Mouse (Mus musculus): ENCODE data around the gene Ak5.

DNA sequence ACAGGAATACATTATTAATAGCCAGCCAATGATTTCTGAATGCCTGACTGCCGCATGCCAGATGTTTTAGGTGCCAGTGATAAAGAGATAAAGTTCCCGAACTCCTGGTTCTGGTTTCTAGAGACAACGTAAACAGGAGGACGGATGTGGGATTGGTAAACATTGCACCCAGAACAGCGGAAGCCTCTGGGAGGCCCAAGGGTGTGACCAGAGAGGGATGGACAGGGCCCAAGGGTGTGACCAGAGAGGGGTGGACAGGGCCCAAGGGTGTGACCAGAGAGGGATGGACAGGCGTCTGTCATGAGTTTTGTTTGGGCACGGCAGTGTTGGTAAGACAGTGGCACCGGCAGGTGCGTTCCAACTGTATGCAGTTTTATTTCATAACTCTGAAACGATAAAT lies 148.6 kb downstream of the Ak5 start:
- TF ChIP-seq CTCF (IDR thresholded peaks at IDR 0.05; ENCODE audit: borderline replicate concordance, insufficient read depth, low read depth, low read length) (no peak), POLR2A (IDR thresholded peaks at IDR 0.05; ENCODE audit: borderline replicate concordance, insufficient read depth, low read length) (no peak)
